Mouse (Mus musculus): ENCODE measurements around the gene Pax8.

Gene Pax8

GRCm38 (mm10) chr2:24475420-24475819 lies at the start of gene Pax8:
Gene Pax8, minus strand, starts transcription at chr2:24475599.
- DNase-seq, result no peak

- no peak for DNase-seq
Observed at GRCm38 (mm10) chr2:24521430-24522226, 46.2 kb upstream of the Pax8 start.

- no peak for DNase-seq
Observed at GRCm38 (mm10) chr2:24520576-24521272, 45.3 kb upstream of the Pax8 start.

GRCm38 (mm10) chr2:24516946-24517345 lies 41.5 kb upstream of the Pax8 start:
- no peak for DNase-seq

DNA sequence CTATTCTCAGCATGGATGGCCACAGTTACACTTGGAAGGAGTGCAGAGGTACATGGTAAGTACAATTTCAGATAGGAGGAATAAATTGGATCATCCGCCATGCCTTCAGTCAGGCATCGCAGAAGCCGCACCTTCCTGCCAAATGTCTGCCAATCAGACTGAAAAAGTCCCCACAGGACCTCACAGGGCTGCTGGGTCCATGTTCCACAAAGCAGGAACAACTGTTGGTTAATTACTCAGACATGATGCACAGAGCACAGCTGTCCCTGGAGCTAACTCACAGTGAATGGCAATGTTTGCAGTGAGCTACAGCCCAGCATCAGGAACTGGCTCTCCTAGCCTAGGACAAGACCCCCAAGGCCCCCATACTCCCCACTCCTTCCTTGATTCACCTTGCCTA lies 32.0 kb upstream of the Pax8 start:
- DNase-seq, result no peak

DNA sequence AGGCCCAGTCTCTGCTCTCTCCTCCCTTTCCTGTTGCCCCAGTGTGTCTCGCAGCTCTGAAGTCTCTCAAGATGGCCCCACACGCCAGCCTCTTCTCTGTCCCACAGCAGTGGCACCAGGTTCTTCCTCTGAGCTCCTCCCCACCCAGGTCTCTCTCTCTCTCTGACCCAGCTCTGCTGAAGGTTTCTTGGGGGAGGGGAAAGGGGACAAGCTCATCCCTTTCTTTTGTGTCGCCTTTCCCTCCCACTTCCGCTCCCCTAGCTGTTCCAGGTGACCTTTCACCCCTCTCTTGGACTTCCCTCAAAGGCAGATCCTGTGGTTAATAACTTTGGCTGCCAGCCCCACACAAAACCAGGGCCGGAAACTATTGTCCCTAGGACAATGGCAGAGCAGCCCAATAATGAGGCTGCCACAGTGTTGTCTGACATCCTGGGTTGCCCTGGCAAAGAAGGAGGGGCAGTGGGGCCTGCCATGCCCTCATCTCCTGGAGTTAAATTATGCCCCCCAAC lies 27.6 kb upstream of the Pax8 start:
- peak; percentile 17 to 45 for DNase-seq

DNA sequence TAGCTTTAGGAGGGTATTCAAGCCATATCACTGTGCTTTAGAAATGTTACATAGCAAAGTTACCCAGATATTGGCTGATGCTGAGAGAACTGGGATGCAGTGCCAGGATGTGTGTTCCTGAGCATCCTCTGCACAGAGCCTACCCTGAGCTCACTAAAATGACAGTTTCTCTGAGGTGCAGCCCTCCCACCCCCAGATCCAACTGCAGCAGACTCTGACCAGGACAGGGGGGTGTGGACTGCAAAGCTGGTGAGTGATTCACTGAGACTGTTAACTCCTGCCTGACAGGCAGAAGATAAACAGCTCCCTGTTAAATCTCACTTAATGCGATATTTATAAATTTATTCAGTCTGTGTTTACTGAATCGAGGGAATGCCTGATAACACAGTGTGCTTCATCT lies 25.5 kb upstream of the Pax8 start:
- DNase-seq, result no peak

GRCm38 (mm10) chr2:24490564-24490963 lies 15.2 kb upstream of the Pax8 start:
- DNase-seq, result no peak

DNA sequence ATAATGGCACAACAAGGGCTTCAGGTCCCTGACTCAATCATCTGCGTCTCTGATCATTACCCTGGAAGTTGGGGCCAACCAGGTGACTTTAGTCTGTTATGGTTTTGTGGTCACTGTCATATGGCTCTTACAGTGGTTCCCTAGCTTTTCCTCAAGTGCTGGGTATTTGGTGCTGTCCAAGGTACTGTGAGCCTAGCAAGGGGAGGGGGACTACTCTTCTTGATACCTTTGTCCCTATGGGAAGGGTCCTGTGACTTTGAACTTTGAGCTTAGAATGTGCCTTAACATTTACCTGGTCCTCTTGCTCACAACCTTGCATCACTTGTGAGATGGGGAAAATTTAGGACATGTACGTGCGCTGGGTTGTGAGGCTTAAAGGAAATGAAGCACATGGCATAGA lies 13.3 kb upstream of the Pax8 start:
- no peak for DNase-seq

DNA sequence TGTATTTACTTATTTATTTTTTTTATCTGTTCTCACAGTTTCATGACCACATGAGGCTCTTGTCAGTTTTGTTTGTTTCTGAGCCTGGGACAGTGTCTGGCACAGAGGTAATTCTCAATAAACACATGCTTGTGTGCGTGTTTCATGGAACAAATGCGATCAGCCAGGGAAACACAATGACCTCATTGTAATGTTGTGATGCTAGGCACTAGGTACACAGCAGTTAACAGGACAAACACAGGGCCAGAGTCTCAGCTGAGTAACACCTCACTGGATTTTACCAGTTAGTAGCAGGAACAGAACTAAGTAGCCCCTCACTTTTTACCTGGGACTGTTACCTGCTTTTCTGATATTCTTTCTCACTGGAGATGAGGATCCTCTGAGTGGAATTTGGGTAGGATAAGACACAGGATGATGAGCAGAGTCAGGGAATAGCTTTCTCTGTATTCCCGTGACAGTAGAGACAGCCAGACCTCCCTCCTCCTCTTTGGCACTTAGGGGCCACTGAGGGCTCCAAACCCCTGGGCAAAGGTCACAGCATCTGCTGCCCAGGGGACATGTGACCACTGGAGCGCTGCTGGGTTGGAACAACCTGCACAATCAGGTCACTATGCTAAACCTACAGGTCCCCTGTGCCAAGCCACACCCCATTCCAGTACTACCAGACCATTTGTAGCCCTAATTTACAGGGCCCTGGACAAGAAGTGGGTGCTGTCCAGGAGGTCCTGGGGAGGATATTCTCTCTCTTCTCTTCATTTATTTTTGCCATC lies 11.8 kb upstream of the Pax8 start:
- no peak for DNase-seq

GRCm38 (mm10) chr2:24485398-24485797 lies 10.0 kb upstream of the Pax8 start:
- DNase-seq, result no peak

DNA sequence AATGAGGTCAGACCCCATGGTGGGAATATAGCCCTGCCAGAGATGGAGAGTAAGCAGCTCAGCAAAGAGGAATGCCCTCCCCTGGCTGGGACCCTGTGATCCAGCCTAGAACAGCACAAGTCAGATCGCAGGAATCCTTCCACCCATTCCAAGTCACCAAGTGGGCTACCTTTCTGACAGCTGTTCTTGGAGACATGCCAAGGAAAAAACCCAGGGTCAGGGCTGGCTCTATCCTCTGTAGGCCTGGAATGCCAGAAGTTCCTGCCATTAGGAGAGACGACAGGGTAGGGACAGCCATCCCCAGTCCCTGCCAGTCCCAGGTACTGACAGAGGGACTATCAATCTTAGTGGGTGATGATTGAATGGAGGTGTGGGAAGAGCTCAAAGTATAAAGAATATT lies 4.5 kb upstream of the Pax8 start:
- no peak for DNase-seq

DNA sequence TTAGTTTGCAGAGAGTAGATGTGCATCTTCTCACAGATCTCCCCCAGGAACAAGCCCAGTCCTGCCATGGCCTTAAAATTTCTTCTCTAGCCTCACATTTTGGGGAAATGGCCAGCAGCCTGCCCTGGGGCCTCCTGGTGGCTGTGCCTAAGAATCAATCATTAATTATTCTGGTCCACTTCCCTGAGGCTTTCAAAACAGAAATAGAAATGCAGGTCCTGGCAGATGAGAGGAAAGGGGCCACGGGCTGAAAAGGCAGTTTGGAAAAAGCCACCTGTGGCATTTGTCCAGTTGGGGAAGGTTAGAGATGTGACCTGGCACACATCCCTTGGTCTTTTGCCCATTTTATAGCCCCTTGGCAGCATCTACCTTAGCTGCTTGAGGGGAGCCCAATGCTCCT lies 3.8 kb upstream of the Pax8 start:
- no peak for DNase-seq

- DNase-seq, result no peak
Observed at GRCm38 (mm10) chr2:24478611-24479010, 3.2 kb upstream of the Pax8 start.

DNA sequence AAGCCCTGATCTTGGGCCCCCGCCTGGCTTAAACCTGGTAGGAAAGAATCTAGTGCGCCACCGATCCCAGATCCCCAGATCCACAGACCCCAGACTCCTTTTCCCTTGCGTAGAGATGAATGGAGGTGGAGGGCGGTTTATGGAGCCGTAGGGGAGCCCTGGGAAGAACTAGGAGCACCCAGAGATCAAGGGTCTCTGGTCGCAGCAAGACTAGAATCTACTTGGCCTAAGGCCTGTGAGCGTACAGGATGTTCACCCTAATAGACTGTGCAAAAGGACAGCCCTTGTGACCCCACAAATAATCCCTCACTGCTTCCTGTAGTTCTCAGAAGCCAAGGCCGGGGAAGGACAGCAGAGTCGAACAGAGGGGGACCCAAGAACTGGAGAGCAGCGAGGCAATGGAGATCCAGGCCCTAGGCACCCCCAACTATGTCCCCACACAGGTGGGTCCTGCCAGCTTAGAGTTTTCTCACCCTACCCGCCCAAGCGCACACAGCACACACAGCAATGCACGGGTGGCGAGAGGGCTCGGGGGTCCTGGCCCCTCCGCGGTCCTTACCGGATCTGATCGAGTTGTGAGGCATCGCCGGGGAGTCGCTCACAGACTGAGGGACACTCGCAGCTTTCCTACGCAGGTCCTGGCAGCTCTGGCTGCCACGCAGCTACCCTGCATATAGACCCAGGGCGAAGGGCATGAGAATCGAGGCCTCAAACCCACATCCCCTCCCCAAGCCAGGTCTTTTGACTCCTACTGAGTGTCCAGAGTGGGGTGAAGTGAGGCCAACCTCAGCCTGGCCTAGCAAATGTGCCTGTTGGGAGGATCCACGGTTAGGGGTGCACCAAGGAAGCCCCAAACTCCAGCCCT lies 653 bp downstream of the Pax8 start:
- no peak for DNase-seq

DNA sequence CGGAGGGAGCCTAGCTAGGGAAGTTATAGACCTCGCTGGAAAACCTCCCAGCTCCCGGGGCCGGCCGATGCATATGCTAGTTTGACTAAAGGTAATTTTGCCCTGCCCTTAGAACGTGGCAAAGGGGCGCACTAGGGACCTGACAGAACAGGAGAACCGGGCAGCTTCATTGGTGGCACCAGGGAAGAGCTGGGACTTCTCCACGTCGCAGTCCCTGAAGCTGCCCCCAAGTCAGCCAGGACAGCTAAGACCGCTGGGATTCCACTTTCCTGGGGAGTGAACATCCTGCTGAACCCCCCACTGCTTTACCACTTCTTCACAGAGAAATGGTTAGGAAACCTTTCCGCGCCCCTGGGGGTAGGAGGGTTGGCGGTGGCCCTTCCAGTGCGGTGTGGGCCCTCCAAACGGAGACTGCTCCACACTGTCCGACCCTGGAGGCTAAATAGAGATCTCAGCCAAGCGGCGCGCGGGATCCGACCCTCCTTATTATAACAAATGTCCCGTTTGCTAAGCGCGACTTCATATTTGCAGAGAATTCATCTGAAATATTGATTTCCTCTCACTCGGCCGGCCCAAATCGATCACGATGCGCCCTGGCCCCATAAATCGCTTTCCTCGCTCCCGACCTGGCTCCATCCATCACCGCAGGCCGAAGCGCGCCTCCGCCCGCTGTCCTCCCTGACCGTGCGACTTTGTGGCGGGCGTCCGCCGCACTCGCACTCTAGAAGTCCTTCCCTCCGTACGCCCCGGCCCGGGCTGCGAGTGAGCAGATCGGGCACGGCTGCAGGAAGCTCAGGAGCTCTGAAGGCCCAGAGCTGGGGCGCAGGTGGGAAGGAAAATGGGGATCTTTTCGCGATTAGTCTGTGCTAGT lies 1.5 kb downstream of the Pax8 start:
- no peak for DNase-seq

DNA sequence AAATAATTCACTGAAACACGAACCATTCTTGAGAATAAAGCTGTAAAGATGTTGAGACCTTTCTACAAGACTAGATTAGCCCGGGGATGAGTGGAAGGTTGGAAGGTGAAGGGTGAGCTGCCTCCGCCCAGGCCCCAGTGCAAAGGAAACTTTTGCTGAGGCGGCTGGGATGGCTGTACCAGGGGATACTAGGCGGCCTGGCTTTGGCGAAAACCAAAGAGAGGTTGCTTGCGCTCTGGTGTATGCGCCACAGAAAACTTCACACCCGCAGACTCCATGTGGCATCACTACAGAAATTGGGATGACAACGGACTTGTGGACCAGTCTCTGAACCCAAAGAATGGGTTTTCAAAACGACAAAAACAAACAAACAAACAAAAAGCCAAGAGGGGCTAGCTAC lies 2.7 kb downstream of the Pax8 start:
- DNase-seq, result no peak

DNA sequence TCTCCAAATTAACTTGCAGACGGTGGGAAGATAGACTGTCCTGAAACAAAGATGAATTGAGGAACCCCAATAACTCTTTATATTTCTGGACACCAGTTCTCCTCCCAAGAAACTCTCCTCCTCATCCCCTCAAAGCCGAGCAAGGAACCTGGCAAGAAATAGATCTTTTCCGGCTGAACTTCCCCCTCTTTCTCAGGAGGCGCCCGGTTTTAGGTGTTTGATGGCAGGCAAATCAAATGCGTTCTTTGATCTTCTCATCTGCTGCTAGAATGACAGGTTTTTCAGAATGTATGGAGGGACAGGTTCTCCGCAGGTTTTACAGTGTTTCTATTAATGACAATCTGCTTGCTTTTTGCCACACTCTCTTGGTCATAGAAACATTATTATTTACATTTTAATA lies 3.3 kb downstream of the Pax8 start:
- DNase-seq, result no peak

GRCm38 (mm10) chr2:24469102-24469501 lies 6.3 kb downstream of the Pax8 start:
- no peak for DNase-seq

DNA sequence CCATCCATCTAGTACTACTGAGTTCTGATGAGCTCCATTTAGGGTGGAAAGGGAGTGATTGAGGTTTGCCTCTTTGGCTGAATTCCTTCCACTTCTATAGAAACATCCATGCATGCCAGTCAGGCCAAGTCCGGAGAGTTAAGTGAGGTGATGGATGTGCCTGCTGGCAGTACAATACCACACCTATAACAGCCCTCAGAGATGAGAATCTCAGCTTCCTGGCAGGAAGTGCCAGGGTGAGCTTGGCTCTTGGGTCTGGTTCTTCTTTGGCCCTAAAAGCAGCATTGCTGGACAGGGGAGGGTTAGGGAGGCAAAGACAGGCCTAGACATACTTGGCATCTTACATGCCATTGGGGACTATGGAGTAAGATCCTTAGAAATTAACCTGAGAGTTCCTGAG lies 7.0 kb downstream of the Pax8 start:
- peak; percentile 6 to 21 for DNase-seq

- DNase-seq, result no peak
Observed at GRCm38 (mm10) chr2:24467156-24467555, 8.2 kb downstream of the Pax8 start.

DNA sequence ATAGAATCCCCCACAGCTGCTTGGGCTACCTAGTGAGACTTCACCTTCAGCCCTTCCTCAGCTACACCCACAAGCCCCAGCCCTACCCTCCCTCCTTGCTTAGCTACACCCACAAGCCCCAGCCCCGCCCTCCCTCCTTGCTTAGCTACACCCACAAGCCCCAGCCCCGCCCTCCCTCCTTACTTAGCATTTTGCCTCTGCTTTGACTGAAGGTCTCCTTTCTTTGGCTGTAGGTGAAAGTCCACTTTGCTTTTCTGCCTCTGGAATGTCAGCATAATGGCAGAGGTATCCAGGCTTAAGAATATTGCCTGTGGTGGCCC lies 14.6 kb downstream of the Pax8 start:
- DNase-seq, result no peak
